Mouse (Mus musculus): ENCODE measurements around the gene Abcb5.
"Not testable (repeated sequence)": the region's sequence is repeated elsewhere in the genome, so short reads cannot be mapped to it uniquely, and the experiment has no call there.

Abcb5 gene

DNA sequence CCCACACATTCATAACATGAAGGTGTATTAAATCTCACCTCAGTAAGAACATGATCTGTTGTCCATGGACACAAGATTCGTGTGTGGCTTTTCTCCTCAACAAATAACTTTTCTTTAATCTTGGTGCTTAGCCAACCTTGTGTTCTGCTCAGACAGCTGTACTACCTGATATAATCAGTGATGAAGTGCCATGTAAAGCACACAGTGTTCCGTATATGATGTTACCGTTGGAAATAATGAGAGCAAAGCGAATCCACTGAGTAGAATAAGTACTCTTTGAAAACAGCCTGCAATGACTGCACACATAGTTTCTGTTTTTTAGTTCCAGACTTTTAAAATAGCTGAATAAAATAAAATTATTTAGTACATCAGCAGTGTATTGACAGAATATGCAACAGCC lies at the start of gene Abcb5:
TSS of gene Abcb5 (minus strand) at position 101 of the 400 bp plus-strand sequence.
- DNase-seq (ENCODE audit: low spot score in 2 of 2): no peak

DNA sequence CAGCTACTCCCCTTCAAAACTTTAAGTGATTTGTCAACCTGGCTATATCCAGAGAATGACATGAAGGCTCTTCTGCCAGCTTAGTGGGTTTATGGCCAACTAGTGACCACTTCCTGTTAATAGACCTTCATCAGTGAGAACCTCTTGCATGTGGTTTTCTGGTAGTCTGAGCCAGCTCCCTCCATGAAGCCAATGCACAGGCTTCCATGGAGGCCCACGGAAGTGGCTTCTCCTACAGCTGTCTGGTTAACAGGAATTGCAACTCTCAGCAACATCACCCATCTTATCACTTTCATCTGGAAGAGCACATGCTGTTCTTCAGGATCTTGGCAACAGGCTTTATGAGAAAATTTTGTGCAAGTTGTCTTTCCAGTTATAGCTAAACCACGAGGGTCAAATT lies 33.0 kb upstream of the Abcb5 start:
- DNase-seq (ENCODE audit: low spot score in 2 of 2): no peak

DNA sequence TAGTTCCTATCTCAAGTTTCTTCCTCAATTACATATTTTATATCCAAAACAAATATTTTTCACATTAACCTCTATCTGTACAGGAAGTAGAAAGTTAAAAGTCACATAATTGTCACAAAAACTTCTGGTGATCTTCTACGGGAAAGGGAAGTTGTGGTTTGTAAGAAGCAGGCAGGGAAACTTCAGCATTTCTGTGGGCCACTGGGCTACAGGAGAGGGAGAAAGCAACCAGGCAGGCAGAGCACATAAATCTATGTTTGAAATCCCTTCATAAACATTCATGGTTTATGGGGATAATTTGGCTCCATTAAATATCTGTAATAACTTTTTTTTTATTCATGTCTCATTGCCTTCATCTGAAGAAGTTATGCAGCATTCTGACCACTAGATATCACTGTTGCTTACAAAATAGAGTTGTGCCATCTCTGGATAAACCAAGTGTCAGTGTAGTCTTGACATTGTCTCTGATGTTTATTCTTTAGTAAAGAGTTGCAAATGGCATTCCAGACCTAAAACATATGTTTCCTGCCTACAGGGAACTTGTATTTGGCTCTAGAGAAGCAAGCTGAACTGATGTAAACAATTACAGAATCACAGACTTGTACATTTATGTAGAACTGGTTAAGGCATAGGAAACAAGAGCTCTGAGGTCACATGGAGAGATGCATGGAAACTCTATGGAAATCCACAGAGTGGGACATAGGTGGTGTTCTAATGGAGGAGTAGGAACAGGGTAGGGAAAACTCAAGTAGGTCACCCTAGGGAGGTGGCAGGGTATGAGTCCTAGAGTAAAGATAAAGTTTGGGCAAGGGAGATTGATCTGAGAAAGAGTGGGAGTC lies 28.3 kb upstream of the Abcb5 start:
- DNase-seq (ENCODE audit: low spot score in 2 of 2): no peak

DNA sequence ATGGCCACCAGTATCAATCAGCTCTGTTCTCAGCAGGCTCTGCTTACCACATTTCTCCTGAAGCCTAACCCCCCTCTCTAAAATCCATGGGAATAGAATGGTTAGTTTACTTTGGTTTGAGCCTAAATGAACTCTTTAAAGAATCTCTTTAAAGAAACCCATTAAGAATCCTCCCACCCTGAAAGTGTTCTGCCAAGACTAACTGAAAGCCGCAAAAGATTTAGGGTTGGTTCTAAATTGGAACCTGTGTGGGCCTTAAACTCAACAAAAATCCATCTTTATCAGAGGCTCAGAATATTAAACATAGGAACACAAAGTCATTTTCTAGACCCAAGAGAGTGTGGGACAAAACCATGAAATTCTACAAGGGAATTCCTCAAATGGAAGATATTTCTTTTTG lies 18.6 kb upstream of the Abcb5 start:
- no peak for DNase-seq (ENCODE audit: low spot score in 2 of 2)

DNA sequence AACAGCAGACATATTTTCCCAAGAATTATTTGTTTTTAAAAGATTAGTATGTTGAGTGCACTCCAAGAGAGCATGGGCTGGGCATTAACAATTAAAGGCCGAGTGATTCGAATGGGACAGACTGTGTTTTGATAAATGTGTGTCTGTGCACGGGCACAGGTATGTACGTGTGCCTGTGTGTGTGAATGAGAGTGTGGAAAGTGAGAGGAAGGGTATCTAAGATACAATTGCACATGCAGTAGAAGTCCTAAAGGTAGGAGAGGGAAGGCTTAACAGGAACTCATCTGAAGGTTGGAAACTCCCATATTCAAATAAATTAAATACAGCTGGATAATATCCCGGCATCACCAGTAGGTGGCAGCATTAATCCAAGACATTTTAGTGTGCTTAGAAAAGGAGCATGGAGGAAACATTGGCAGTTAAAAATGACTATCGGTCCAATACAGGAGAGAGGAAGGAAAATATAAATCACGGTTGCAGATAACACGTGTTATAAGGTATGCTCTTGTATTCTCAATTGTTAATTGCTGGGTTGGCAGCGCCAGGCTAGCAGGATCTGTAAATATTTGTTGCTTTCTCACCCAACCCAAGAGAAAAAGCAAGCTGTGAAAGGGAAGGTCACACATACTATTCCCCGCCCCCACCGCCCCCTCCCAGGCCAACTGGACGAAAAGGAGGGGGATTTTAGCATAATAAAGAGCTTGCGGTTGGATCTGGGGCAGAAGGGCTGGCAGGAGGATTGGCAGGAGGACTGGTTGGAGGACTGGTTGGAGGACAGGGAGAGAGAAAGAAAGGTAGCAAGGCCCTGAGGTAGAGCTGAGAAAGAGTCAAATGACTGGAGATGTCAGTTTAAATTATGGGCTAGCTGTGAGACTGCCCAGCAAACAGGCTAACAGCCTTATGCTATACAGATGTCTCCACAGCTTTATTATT lies 35.6 kb downstream of the Abcb5 start:
- DNase-seq (ENCODE audit: low spot score in 2 of 2): peak; percentile 15 to 48

DNA sequence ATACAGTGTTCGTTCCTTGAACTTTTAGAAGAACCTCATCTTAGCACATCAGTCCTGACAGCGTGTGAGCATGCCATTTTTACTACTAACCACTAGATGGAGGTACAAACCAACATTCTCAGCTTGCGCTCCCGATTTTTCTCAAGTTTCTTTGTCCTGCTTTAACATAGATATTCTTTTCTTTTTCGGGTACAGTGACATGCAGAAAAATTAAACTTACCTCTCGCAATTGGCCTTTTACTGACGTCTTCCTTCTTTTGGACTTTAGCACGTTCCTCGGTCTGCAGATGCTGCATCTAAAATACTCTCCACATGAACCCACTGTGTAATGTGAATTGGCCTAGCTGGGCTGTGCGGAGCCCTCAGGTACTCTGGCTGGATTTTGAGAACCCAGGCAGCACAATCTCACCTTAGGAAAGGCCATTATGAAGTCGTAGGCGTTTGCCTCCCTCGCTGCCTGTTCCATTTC lies 39.4 kb downstream of the Abcb5 start:
- DNase-seq (ENCODE audit: low spot score in 2 of 2): no peak

DNA sequence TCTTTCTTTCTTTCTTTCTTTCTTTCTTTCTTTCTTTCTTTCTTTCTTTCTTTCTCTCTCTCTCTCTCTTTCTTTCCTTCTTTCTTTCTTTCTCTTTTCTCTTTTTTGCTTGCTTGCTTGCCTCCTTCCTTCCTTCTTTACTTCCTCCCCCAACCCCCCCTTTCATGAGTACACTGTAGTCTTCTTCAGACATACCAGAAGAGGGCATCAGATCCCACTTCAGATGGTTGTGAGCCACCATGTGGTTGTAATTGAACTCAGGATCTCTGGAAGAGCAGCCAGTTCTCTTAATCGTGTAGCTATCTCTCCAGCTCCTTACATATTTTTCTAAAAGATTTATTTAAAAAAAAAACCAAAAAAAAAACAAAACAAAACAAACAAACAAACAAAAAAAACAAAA lies 42.3 kb downstream of the Abcb5 start:
- DNase-seq (ENCODE audit: low spot score in 2 of 2): not testable (repeated sequence)

DNA sequence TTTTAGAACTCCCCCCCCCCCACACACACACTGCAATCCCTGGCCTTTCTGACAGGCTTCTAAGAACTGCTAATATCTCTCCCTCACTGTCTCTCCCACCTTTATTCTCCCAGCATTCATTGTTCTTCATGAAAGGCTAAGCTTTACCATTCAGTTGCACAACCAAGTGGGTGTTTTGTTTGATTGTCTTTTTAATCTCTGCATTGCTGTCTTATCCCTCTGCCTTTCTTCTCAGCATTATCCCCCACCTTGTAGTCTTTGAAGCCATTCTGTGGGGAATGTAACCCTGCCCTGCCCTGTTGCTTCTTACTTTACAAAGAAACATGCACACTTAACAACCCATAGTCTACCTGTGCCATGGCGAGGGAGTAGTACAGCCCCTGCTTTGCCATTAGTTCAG lies 48.5 kb downstream of the Abcb5 start:
- no peak for DNase-seq (ENCODE audit: low spot score in 2 of 2)

DNA sequence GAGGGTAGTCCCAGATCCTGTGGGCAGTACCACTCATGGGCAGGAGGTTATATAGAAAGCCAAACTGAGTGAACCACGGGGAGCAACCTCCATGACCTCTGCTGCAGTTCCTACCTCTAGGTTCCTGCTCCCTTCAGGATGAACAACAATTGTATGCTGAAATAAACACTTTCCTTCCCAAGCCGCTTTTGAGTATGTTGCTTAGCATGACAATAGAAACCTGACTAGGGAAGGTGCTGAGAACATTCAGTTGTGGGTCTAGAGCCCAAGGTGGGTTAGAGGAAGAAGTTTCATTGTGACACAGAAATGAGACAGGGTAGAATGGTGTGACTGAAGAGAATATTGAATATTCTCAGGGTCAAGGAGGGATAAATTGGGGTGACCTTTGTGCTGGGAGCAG lies 55.9 kb downstream of the Abcb5 start:
- DNase-seq (ENCODE audit: low spot score in 2 of 2): no peak

DNA sequence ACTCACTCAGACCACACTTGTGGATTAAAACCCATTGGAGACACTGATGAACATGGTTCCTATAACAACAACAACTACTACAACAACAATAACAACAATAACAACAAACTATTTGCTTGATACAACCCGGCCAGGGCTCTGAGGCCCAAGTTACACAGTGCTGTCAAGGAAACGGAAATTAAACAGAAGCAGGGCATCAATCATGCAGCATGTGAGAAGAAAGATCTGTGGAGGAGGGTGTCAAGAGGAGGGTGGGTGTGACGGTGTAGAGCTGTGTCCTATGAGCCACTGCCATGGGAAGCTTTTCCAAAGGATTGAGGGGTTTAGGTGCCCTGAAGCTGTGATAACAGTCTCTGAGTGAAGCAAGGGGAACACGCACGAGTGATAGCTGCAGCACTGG lies 64.0 kb downstream of the Abcb5 start:
- no peak for DNase-seq (ENCODE audit: low spot score in 2 of 2)

DNA sequence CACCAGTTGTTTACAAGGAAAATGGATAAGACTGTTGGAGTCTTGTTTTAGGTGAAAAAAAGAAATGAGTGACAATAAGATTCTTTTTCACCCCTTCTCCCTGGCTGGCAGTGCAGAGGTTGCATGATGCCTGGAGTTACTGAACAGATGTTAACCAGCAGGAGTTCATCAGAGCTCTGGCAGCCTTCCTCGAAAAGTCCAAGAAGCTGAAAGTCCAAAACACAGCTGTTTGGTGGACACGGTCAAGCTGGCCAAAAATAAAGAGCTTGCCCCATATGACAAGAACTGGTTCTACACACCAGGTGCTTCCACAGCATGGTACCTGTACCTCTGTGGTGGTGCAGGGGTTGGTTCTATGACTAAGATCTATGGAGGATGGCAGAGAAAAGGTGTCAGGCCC lies 78.3 kb downstream of the Abcb5 start:
- DNase-seq (ENCODE audit: low spot score in 2 of 2): no peak

DNA sequence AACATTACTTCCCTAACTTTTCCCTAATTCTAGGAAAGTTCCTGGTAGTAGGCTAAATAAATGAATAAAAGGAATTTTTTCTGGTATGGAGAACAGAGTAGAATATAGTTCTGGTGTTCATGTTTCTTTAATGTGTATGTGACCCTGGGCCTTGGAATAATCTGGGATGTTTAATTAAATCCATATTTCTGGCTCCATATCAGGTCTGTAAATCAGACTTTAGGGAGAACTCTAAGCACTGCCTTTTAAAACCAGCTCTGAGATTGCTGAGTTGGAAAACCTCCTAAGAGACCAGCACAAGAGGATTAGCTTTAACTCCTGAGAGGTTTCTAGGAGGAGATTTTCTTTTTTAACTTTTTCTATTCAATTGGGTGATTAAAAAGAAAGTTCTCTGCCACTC lies 83.4 kb downstream of the Abcb5 start:
- DNase-seq (ENCODE audit: low spot score in 2 of 2): no peak

DNA sequence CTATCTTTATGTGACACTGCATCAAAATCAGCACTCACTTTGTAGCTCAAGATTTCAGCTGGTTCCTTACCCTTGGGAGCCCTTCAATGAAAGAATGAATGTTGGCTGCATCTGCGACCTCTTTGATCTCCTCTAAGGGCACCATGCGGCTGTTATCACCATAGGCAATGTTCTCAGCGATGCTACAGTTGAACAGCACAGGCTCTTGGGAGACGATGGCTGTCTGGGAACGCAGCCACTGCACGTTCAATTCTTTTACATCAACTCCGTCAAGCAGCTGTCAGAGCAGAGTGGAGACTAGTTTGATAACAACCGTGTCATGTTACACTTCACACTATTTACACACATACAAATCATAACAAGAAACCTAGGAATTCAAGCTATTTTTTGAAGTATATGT lies 93.5 kb downstream of the Abcb5 start:
- no peak for DNase-seq (ENCODE audit: low spot score in 2 of 2)

DNA sequence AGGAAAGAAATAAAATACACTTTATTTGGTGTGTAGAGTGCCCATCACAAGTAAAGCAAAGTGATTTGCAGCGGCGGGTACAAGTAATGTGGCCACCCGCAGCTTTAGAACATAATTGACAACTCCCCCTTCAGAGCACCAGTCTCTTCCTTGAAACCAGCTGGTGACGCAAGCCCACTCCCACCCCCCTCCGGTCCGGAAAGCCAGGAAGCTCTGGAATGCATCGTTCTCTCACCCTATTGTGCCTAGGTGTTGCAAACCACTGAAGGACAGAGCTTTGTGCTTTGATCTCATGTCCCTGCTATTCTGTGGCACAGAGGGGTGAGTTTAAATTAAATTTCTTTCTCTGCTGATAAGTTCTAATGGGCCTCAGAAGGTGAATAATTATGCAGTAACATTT lies 110.1 kb downstream of the Abcb5 start:
- DNase-seq (ENCODE audit: low spot score in 2 of 2): no peak

DNA sequence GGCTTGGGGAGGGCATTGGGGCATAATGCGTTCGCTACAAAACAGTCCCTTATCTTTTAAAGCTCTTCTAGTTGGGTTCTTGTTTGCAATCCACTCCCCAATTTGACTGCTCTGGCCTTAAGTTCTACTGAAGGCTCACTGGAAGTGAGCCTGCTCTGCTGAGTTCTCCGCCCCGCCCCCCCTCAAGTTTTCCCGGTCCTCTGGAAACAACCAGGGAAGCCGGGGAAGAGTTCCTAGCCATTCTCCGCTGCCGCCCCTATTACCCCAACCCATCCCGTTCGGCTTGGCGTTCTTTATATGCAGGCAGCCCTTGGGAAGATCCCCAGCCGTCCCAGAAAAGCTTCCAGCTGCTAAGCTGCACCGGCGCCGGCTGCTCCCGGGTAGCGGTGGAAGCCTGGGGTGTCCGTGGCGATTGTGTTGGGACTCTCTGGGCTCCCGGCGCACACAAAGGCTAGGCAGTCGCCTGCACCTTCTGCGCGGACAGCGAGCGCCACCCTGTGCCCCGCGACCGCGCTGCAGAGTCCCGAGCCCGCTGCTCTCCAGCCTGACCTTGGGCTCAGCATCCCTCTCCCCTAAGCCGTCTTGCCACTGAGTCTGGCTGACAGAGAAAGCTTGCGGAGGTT lies 111.3 kb downstream of the Abcb5 start:
- peak in 1 of 2 experiments; percentile 30 for DNase-seq (ENCODE audit: low spot score in 2 of 2)

DNA sequence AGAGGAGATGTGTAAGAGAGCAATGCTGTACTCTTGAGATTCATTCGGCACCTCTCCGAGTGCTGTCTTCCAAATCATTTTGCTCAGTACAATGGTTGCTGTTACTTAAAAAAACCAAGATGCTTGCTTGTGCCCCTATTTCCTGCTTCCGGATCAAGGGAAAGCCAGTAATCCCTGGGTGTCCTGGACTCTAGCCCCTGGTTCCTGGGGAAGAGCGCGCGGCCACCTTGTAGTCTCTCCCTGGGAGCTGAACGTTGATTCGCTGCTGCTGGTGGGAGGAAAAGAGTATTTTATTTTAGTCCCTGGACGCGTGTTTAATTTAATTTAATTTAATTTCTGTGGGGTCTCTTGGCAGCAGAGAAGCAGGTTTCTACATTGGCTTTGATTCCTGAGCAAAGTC lies 111.8 kb downstream of the Abcb5 start:
- no peak for DNase-seq (ENCODE audit: low spot score in 2 of 2)

DNA sequence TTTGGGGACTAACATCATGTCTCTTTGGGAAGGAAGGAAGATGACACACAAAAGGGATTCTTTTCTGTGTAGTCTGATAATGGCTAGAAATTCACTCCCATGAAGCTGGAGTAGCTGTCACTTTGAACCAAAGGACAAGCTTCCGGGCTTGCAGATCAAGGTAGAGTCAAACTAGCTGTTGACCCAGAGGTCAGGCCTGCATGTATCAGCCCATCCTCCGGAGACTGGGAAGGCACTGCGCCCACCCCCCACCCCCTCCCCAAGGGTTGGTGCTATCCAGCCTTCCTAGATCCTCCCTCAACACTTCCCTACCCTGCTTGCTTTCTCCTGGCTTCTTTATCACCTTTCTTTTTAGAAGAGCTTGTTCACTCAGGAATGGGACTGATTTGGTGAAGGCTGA lies 112.9 kb downstream of the Abcb5 start:
- DNase-seq (ENCODE audit: low spot score in 2 of 2): no peak

DNA sequence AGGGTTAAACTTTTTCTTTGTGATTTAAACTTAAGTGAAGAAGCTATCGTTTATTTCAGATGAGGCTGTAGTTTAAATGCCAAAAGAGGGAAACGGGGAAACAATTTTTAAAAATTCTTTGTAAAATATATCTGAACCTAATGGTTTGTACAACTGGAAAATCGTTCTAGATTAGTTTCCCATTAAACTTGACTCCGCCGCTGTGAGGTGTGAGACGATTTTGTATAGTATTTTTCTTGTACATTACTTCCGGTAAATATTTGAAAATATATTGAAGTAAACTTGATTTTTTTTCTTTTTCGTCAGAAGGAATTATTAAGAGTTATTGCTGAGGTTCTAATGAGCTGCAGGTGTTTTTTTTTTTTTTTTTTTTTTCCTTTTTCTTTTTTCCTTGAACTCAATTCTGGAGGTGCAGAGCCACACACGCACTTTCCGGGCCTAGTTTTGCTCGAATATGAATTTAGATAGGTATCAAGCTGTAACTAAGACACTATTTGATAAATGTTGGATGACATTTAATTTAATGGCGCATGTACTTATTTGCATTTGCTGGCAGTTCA lies 115.3 kb downstream of the Abcb5 start:
- DNase-seq (ENCODE audit: low spot score in 2 of 2): no peak

DNA sequence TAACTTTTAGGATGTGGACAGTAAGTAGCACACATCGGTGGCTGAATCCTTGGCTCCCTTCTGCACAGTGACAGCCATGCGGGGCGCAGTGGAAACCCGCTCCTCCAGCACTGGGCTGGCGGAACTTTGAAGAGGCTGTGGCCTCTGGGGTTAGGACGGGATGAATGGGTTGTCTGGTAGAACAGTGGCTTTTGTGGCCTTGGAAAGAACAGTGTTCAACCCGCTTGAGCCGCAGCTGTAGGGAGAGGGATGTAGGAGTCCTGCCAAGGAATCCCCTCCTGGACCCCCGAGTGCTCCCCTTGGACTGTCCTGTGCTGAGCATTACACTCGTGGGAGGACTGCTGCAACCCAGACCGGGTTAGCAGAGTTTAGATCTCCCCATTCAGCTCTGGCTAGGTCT lies 116.2 kb downstream of the Abcb5 start:
- no peak for DNase-seq (ENCODE audit: low spot score in 2 of 2)

DNA sequence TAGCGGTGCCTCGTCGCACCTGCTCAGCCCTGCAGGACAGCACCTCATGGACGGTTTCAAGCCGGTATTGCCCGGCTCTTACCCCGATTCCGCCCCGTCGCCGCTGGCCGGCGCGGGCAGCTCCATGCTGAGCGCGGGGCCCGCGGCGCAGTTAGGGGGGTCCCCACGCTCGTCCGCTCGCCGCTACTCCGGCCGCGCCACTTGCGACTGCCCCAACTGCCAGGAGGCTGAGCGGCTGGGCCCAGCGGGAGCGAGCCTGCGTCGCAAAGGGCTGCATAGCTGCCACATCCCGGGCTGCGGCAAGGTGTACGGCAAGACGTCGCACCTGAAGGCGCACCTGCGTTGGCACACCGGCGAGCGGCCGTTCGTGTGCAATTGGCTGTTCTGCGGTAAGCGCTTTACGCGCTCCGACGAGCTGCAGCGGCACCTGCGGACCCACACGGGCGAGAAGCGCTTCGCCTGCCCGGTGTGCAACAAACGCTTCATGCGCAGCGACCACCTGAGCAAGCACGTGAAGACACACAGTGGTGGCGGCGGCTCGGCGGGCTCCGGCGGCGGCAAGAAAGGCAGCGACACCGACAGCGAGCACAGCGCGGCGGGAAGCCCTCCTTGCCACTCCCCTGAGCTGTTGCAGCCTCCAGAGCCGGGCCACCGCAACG lies 116.9 kb downstream of the Abcb5 start:
- DNase-seq (ENCODE audit: low spot score in 2 of 2): no peak

DNA sequence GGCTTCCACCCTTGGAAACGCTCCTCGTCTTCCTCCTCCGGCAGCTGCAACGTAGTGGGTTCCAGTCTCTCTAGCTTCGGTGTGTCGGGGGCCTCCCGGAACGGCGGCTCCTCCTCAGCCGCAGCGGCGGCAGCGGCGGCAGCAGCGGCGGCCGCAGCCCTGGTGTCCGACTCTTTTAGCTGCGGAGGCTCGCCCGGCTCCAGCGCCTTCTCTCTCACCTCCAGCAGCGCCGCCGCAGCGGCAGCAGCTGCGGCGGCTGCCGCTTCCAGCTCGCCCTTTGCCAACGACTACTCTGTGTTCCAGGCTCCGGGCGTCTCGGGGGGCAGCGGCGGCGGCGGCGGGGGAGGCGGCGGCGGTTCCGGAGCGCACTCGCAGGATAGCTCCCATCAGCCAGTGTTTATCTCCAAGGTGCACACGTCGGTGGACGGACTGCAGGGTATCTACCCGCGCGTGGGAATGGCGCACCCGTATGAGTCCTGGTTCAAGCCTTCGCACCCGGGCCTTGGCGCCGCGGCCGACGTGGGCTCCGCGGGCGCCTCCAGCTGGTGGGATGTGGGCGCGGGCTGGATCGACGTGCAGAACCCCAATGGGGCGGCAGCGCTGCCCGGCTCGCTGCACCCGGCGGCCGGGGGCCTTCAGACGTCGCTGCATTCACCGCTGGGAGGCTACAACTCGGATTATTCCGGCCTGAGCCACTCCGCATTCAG lies 117.6 kb downstream of the Abcb5 start:
- DNase-seq (ENCODE audit: low spot score in 2 of 2): no peak
